Mouse (Mus musculus): ENCODE results near the gene Strbp. TPM values are rescaled to one million over a fixed set of nuclear protein-coding genes. Genes with fewer than 3 reads are reported as not detected.
A peak's percentile ranks its signal among the peaks of the same experiment; 100 is the strongest.
"Not testable (repeated sequence)": the region's sequence is repeated elsewhere in the genome, so short reads cannot be mapped to it uniquely, and the experiment has no call there.

The Strbp gene
- total RNA-seq, 2 experiments from 2014 or later = 17.4 to 27.2 TPM

- ATAC-seq (replicated peaks; ENCODE audit: low FRiP score, poor library complexity, severe bottlenecking) = peak; percentile 96
Observed at GRCm38 (mm10) chr2:37549346-37550012, 154.2 kb downstream of the Strbp start.

- no peak for ATAC-seq (replicated peaks; ENCODE audit: low FRiP score, poor library complexity, severe bottlenecking)
Observed at GRCm38 (mm10) chr2:37531639-37532038, 172.0 kb downstream of the Strbp start.

DNA sequence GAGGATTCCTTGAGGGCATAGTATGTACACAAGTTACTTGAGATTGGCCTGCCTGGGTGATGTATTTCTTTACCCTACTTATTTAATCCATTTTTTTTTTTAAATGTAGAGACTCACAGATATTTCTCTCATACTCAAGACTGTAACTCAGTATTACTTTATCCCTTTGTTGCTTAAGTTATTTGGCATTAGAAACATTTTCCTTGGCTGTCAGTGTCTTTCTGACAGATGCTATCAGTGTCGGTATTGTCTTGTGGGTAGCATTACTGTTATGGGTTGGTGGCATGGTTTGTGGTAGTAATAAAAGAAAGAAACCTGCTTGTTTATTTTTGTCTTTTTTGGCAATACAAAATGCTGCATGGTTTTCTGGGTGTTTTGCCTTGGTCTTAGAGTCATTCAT, 172.9 kb downstream of the Strbp start:
- no peak for ATAC-seq (replicated peaks; ENCODE audit: low FRiP score, poor library complexity, severe bottlenecking)

DNA sequence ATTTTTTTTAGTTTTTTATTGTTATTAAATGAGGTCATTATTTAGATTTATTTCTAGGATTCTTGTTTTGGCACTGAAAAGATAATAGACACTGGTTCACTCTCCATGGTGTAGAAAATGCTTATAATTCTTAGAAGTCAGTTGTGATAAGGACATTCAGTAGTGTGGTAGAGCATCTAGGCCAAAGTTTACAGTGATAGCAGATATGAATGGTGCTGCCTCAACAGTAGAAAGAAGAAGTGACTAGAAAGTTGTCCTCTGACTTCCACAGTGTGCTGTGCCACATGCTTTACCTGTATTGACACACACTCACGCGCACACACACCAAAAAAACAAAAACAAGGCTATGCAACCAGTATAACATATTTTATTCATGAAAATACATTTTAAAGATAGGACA, 174.3 kb downstream of the Strbp start:
- ATAC-seq (replicated peaks; ENCODE audit: low FRiP score, poor library complexity, severe bottlenecking) = no peak

DNA sequence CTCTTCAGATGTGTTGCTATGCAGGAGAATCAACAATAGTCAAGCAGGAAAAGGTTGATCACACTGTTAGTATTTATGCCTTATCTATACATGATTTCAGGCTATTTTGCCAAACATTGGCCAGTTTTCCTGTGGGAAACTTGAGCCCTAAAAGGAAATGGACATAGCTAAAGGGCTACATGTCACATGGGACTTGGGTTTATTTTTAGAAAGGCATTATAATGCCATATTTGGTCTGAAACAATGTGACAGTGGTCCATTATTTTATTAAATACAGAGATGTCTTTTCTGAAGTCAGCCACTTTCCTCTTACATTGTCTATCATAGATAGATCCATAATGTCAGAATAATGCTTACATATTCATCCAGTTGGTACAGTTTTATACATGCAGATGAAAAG, 176.1 kb downstream of the Strbp start:
- no peak for ATAC-seq (replicated peaks; ENCODE audit: low FRiP score, poor library complexity, severe bottlenecking)

GRCm38 (mm10) chr2:37519286-37519640, 184.4 kb downstream of the Strbp start:
- no peak for ATAC-seq (replicated peaks; ENCODE audit: low FRiP score, poor library complexity, severe bottlenecking)

GRCm38 (mm10) chr2:37518561-37519285, 184.9 kb downstream of the Strbp start:
- no peak for ATAC-seq (replicated peaks; ENCODE audit: low FRiP score, poor library complexity, severe bottlenecking)

DNA sequence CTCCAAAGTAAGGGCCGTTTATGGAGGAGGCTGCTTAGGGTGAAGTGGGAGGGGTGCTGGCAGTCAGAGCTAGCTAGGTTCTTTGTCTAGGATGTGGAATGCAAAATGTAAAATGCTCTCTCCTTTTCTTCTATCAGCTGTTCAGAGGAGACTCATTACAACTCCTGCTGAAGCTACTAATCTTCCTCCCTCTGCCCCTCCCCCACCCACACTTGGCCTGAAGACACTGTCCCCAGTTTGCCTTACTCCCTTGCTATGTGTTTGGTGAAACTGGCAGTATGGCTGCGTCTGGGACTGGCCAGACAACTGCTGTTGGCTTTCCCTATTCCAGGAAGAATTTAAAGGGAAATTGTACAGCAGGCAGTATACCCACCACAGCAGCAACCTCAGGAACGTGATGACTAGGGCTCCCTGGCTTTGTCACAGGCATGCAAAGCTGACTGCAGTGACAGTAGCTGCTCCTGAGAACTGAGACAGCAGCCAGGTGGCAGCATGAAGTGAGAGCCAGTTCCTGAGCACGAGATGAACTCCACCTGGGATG, 186.7 kb downstream of the Strbp start:
- ATAC-seq (replicated peaks; ENCODE audit: low FRiP score, poor library complexity, severe bottlenecking) = no peak

GRCm38 (mm10) chr2:37516030-37516710, 187.5 kb downstream of the Strbp start, which contains the start of gene Gpr21:
TSS of gene Gpr21 (plus strand) at chr2:37516332.
- ATAC-seq (replicated peaks; ENCODE audit: low FRiP score, poor library complexity, severe bottlenecking) = no peak

DNA sequence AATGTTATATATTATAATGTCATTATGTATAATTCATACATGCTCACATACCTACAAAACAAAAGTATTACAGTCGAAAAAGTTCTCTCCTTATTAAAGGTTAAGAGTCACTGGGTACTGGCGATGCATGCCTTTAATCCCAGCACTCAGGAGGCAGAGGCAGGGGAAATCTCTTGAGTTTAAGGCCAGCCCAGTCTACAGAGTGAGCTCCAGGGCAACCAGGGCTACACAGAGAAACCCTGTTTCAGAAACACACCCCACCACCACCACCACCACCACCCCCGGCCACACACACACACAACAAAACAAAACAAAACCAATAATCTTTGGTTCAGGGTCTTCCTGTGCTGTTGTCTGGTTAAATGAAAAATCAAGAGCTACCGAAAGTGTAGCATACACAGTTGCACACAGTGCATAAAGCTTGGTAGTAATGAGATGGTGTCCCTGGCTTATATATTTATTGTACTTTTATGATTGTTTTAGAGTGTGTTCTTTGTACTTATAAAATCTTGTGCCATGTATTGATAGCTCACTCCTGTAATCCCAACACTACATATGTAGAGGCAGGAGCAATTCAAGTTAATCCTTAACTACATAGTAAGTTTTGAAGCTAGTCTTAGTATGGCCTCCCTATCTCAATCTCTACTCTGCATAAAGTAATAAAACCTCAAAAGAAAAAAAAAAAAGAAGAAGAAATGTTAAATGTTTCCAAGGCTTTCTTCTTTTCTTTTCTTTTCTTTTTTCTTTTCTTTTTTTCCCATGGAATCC, 192.3 kb downstream of the Strbp start:
- ATAC-seq (replicated peaks; ENCODE audit: low FRiP score, poor library complexity, severe bottlenecking) = no peak

DNA sequence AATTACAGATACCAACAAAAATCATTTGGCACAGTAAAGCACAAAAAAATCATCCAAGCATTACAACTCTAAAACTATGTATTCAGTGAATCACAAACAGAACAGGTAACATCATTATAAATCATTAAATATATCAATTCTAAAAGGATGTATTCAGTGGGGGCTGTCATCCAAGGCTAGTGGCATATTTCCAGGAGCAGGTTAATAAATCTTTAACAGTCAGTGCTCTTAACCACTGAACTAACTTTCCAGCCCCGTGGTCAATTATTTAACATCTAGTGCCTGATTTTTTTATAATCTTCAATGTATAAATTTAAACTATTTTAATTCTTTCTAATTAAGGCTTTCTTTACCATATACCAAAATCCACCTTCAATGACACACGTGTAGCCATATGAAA, 197.8 kb downstream of the Strbp start:
- ATAC-seq (replicated peaks; ENCODE audit: low FRiP score, poor library complexity, severe bottlenecking) = not testable (repeated sequence)

- ATAC-seq (replicated peaks; ENCODE audit: low FRiP score, poor library complexity, severe bottlenecking) = no peak
Observed at GRCm38 (mm10) chr2:37497321-37497720, 206.3 kb downstream of the Strbp start.

DNA sequence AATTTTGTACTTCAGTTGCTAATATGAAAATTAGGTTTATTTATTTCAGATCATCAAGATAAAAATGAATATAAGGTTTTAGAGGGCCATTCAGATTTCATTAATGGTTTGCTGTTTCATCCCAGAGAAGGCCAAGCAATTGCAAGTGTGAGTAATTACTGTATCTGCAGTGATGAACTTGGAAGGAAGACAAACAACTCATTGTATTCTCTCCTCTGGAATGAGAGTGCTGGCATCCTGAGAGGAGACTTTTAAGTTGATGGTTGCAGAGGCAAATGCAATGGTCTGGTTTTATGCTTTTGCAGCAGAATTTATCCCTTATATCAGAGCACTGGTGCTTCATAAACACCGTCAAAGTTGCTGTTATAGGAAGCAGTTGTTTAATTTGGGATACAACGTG, 214.7 kb downstream of the Strbp start:
- ATAC-seq (replicated peaks; ENCODE audit: low FRiP score, poor library complexity, severe bottlenecking) = no peak

- ATAC-seq (replicated peaks; ENCODE audit: low FRiP score, poor library complexity, severe bottlenecking) = 0 out of 2 replicates have a peak, but pooled peaks have one; percentile 34
Observed at GRCm38 (mm10) chr2:37486408-37486807, 217.3 kb downstream of the Strbp start.

DNA sequence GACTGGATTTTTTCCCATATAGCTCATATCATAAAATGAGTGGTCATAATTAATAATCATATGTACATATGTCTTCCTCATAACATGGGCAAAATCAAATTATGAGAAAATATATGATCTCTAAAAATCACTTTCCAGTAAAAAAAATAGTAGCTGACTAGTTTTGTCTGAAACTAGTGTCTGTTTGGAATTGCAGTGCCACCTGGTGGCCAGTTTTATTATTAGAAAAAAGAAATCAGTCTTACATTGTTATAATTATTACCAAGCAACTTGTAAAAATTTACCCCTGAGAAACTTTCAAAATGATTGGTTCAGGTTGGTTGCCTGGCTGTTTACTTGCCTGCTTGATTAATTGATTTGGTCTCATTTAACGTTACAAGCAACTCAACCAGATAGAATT, 218.3 kb downstream of the Strbp start:
- ATAC-seq (replicated peaks; ENCODE audit: low FRiP score, poor library complexity, severe bottlenecking) = peak; percentile 73; the same call in 1 of the 2 replicates

GRCm38 (mm10) chr2:37484165-37484564, 219.5 kb downstream of the Strbp start:
- ATAC-seq (replicated peaks; ENCODE audit: low FRiP score, poor library complexity, severe bottlenecking) = no peak

DNA sequence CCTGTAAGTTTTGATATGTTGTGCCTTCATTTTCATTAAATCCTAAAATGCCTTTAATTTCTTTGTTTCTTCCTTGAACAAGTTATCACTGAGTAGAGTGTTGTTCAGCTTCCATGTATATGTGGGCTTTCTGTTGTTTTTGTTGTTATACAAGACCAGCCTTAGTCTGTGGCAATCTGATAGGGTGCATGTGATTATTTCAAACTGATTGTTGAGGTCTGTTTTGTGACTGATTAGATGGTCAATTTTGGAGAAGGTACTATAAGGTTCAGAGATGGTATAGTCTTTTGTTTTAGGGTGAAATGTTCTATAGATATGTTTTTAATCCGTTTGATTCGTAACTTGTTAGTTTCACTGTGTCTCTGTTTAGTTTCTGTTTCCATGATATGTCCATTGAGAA, 223.6 kb downstream of the Strbp start:
- ATAC-seq (replicated peaks; ENCODE audit: low FRiP score, poor library complexity, severe bottlenecking) = no peak

DNA sequence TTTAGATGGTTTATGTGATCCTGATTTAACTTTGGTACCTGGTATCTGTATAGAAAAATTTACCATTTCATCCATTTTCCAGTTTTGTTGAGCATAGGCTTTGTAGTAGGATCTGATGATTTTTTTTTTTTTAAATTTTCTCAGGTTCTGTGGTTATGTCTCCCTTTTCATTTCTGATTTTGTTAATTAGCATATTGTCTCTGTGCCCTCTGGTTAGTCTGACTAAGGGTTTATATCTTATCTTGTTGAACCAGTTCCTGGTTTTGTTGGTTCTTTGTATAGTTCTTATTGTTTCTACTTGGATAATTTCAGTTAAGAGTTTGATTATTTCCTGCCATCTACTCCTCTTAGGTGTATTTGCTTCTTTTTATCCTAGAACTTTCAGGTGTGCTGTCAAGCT, 224.1 kb downstream of the Strbp start:
- ATAC-seq (replicated peaks; ENCODE audit: low FRiP score, poor library complexity, severe bottlenecking) = no peak

DNA sequence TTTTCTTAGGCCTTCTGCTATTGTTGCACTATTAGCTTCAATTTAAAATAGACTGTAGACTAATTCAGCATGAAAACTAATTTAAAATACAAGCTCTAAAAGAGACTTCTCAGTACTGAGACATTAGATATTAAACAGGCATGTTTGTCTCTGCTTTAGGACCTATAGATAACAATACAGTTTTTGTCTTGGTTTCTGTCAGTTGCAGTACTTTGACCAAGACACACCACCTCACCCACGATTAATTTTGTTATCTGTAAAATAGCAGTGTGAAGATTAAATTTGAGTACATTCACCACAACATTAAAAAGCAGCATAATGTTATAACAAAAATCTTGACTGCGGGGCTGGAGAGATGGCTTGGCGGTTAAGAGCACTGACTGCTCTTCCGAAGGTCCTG, 237.4 kb downstream of the Strbp start:
- ATAC-seq (replicated peaks; ENCODE audit: low FRiP score, poor library complexity, severe bottlenecking) = no peak

DNA sequence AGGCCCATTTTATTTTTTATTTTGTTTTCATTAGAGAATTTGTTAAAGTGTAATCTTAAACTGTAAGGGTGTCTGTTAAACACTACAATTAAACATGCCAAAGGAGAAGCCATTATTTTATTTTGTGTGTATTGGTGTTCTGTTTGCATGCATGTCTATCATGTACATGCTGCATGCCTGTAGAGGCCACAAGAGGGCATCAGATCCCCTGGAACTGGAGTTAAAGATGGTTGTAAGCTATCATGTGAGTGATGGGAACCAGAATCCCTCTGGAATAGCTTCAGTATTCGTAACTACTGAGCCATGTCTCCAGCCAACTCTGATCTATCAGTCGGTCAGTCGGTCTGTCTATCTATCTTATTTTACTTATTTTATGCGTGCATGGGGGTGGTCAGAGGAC, 243.0 kb downstream of the Strbp start:
- ATAC-seq (replicated peaks; ENCODE audit: low FRiP score, poor library complexity, severe bottlenecking) = no peak

Data from erythroid progenitor cell, adult 5-6 weeks (primary cell).